Mouse (Mus musculus) ES-Bruce4 (cell line): ENCODE results near the gene Sez6l2.

Source experiments
- CTCF ChIP-seq: IDR thresholded peaks from one replicate; pipeline ENCODE4 v1.8.1; 2011; ENCODE audit warnings: low read depth, low read length
- EP300 ChIP-seq: IDR thresholded peaks from 2 replicates; pipeline ENCODE4 v1.6.1; 2011; ENCODE audit warnings: low read depth, low read length; ENCODE audit not compliant: insufficient read depth
- POLR2A ChIP-seq: IDR thresholded peaks from one replicate; pipeline ENCODE4 v1.8.1; 2011; ENCODE audit warnings: low read length; ENCODE audit not compliant: insufficient read depth

DNA sequence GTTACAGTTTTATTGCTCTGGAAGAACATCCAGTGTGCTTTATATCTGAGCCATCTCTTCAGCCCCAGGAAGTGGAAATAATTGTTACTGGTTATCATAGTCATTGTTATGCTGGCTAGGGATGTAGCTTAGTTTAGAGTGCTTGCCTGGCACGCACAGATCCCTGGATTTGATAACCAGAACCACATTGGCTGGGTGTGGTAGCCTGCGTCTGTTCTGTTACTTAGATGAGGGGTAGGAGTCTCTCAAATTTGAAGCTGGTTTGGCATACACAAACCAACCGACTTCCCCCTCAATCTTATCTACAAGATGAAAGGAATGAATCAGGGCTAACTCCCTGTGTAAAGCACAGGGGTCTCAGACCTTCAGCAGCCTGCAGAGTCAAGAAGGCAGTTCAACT, 24.1 kb upstream of the Sez6l2 start:
- TF ChIP-seq CTCF (no peak), POLR2A (no peak), EP300 (no peak)
